Mouse (Mus musculus) intestine, embryonic 14.5 days (tissue): ENCODE measurements around the gene Thumpd2. TPM values are rescaled to one million over a fixed set of nuclear protein-coding genes. Genes with fewer than 3 reads are reported as not detected.

Source experiments
- ATAC-seq: fragments of 200-750 bp; cut with Nextera tagmentation; replicated peaks from 2 replicates; pipeline ENCODE4 v1.8.0; 2017; ENCODE audit warnings: low read depth, moderate number of reproducible peaks, moderate TSS enrichment, moderate library complexity; ENCODE audit not compliant: low FRiP score, low TSS enrichment
- DNase-seq: peaks from one replicate; pipeline ENCODE4 v3.0.0-alpha.2; 2018; ENCODE audit warnings: low spot score
- H3K27ac ChIP-seq: fragments of 300-500 bp; sonication (generic); 2 replicates; pipeline ENCODE4 v1.5.1; 2014; ENCODE audit warnings: low read depth, mild to moderate bottlenecking, control low read depth
- H3K27me3 ChIP-seq: fragments of 300-500 bp; sonication (generic); replicated peaks from 2 replicates; pipeline ENCODE4 v1.6.1; 2014; ENCODE audit warnings: low read length, control low read depth; ENCODE audit not compliant: control insufficient read depth, insufficient read depth
- H3K36me3 ChIP-seq: fragments of 300-500 bp; sonication (generic); 2 replicates; pipeline ENCODE4 v1.6.1; 2014; ENCODE audit warnings: low read length, control low read depth; ENCODE audit not compliant: control insufficient read depth, insufficient read depth
- H3K4me1 ChIP-seq: fragments of 300-500 bp; sonication (generic); replicated peaks from 2 replicates; pipeline ENCODE4 v1.6.1; 2014; ENCODE audit warnings: low read length, control low read depth, mixed read lengths; ENCODE audit not compliant: control insufficient read depth, insufficient read depth
- H3K4me2 ChIP-seq: fragments of 300-500 bp; sonication (generic); 2 replicates; pipeline ENCODE4 v1.6.1; 2014; ENCODE audit warnings: low read length
- H3K4me3 ChIP-seq: fragments of 300-500 bp; sonication (generic); 2 replicates; pipeline ENCODE4 v1.5.1; 2014; ENCODE audit warnings: low read depth, low read length, control low read depth, mixed read lengths
- H3K9ac ChIP-seq: fragments of 300-500 bp; sonication (generic); 2 replicates; pipeline ENCODE4 v1.6.1; 2014; ENCODE audit warnings: mild to moderate bottlenecking, low read length
- H3K9me3 ChIP-seq: fragments of 300-500 bp; sonication (generic); 2 replicates; pipeline ENCODE4 v1.6.1; 2016; ENCODE audit warnings: low read length, control low read depth; ENCODE audit not compliant: control insufficient read depth
- WGBS: fragments of 180-500 bp; shearing (Covaris S2); extraction: QIAGEN DNeasy Blood & Tissue Kit; methylation state at CpG from one replicate; pipeline ENCODE4 v1.1.7; 2014; 5-methylcytosine and 5-hydroxymethylcytosine counted together
- polyA plus RNA-seq: library from polyadenylated mRNA; unstranded; fragments of >200 nt; fragmentation: Nextera tagmentation; extraction: Ambion mirVana; gene quantifications from 2 replicates; pipeline ENCODE4 v1.2.1, GENCODE M21; 2014

Gene Thumpd2
- polyA plus RNA-seq, 1 experiment from 2014 or later = 15.1 TPM

DNA sequence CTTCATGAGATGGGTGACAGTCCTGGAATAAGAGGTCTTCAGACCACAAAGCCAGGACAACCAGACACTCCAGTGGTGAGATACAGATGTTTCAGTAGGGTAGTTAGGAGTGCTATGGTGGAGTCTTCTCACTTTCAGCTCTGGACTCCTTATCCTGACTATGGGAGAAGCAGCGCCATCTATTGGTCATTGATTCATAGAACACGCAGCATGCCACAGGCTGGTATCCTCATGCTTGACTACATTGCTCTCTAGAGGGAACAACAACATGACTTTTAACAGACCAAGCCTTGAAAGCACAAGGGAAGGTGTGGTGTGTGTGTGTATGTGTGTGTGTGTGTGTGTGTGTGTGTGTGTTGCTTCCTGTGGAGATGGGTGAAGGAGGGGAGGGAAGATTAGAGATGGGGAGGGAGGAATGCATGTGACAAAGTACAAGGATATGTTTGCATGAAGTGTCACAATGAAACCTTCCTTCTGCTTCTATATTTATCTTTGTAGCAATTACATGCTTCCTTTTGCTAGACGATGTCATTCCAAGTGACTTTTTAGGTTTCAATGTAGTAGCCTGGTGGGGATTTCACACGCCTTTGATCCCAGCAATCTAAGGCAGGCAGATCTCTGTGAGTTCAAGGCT lies 49.0 kb downstream of the Thumpd2 start:
- WGBS = 31% methylated on average over 4 of the region's 4 CpGs
- Histone ChIP-seq H3K27me3 (no peaks in the 10 kb centered on the region), H3K4me2 (no peak overlapping the region), H3K36me3 (no peaks in the 10 kb centered on the region), H3K4me3 (no peak overlapping the region), H3K9me3 (no peaks in the 10 kb centered on the region), H3K27ac (no peak overlapping the region), H3K9ac (no peak overlapping the region), H3K4me1 (peaks cover 12% of the 10 kb centered on the region; the same call in 1 of the 2 replicates)
- DNase-seq (no peak), ATAC-seq (peak; percentile 61; the same call in 1 of the 2 replicates)

GRCm38 (mm10) chr17:81010844-81011685 lies 53.8 kb downstream of the Thumpd2 start:
- whole genome bisulfite sequencing = 47% methylated on average over 18 of the region's 18 CpGs
- 0 out of 2 replicates have a peak, but pooled peaks have one; percentile 38 for ATAC-seq

DNA sequence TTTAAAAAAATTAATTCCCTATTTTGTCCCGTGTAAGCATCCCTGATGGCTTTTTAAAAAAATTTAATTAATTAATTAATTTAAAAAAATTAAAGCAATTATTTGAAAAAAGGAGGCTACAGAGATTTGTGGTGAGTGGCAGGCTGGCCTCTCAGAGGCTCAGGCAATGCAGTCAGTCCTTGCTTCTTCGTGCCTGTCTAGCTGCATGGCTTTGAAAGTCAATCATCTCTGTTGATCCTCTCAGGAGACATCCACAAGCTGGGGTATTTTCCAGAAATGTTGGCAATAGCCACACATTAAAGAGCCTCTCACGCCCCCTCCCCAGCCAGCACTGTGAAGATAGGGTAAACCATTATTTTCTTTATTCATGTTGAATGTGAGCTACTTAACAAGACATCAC lies 54.7 kb downstream of the Thumpd2 start:
- H3K9ac ChIP-seq = no peak overlapping the region
- no peaks in the 10 kb centered on the region for H3K9me3 ChIP-seq
- DNase-seq (no peak), ATAC-seq (0 out of 2 replicates have a peak, but pooled peaks have one; percentile 29)
- H3K4me1 ChIP-seq = peaks cover 8% of the 10 kb centered on the region; the same call in 1 of the 2 replicates
- no peaks in the 10 kb centered on the region for H3K36me3 ChIP-seq
- no peaks in the 10 kb centered on the region for H3K27me3 ChIP-seq
- H3K4me3 ChIP-seq = no peak overlapping the region
- 59% methylated on average over 3 of the region's 3 CpGs for WGBS
- no peak overlapping the region for H3K4me2 ChIP-seq
- H3K27ac ChIP-seq = no peak overlapping the region

More at GRCm38 (mm10) chr17:81010844-81011685, 53.8 kb downstream of the Thumpd2 start:
- H3K4me3 ChIP-seq = no peak overlapping the region
- H3K27ac ChIP-seq = peak overlapping the region; percentile 35; the same call in 1 of the 2 replicates
- H3K4me1 ChIP-seq = peaks cover 8% of the 10 kb centered on the region; the same call in 1 of the 2 replicates
- no peak for DNase-seq
- no peak overlapping the region for H3K9ac ChIP-seq
- H3K9me3 ChIP-seq = no peaks in the 10 kb centered on the region
- no peaks in the 10 kb centered on the region for H3K27me3 ChIP-seq
- no peaks in the 10 kb centered on the region for H3K36me3 ChIP-seq
- H3K4me2 ChIP-seq = peak overlapping the region; percentile 5; the same call in 1 of the 2 replicates

GRCm38 (mm10) chr17:81009112-81009511 lies 55.8 kb downstream of the Thumpd2 start:
- H3K27ac ChIP-seq = no peak overlapping the region
- H3K36me3 ChIP-seq = no peaks in the 10 kb centered on the region
- DNase-seq = no peak
- H3K4me3 ChIP-seq = no peak overlapping the region
- no peak overlapping the region for H3K9ac ChIP-seq
- H3K27me3 ChIP-seq = no peaks in the 10 kb centered on the region
- H3K4me2 ChIP-seq = no peak overlapping the region
- no peaks in the 10 kb centered on the region for H3K9me3 ChIP-seq
- 76% methylated on average over 10 of the region's 10 CpGs for WGBS
- ATAC-seq = no peak
- peaks cover 11% of the 10 kb centered on the region for H3K4me1 ChIP-seq

DNA sequence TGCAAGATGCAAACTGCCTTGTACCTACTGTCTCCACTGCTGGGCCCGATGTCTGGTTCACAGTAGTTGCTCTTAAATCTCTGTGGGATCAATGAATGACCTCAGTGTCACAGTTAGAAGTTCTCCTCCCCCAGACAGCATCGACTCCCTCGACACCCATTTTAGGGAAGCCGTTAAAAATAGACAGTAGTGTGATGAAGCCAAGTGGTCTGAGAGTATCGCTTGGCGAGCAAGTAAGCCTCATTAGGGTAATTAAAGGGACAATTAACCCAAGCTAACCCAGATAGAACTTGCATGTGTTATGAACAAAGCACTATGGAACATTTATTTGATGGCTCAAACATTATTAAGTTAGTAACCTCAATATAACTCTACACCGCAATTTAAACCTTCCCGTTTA lies 59.6 kb downstream of the Thumpd2 start:
- DNase-seq (no peak), ATAC-seq (no peak)
- Histone ChIP-seq H3K27me3 (no peaks in the 10 kb centered on the region), H3K4me3 (no peak overlapping the region), H3K4me2 (no peak overlapping the region), H3K36me3 (no peaks in the 10 kb centered on the region), H3K9ac (no peak overlapping the region), H3K4me1 (peaks cover 12% of the 10 kb centered on the region), H3K27ac (no peak overlapping the region), H3K9me3 (no peaks in the 10 kb centered on the region)
- WGBS = 72% methylated on average over 8 of the region's 8 CpGs

- DNase-seq (no peak), ATAC-seq (no peak)
- no peak overlapping the region for H3K9ac ChIP-seq
- WGBS = 46% methylated on average over 11 of the region's 11 CpGs
- no peaks in the 10 kb centered on the region for H3K27me3 ChIP-seq
- H3K4me3 ChIP-seq = no peak overlapping the region
- no peaks in the 10 kb centered on the region for H3K36me3 ChIP-seq
- H3K9me3 ChIP-seq = no peaks in the 10 kb centered on the region
- H3K27ac ChIP-seq = no peak overlapping the region
- H3K4me1 ChIP-seq = peaks cover 12% of the 10 kb centered on the region
- H3K4me2 ChIP-seq = no peak overlapping the region
Observed at GRCm38 (mm10) chr17:81004454-81004853, 60.4 kb downstream of the Thumpd2 start.

- no peaks in the 10 kb centered on the region for H3K27me3 ChIP-seq
- WGBS = 45% methylated on average over 5 of the region's 5 CpGs
- no peak overlapping the region for H3K4me3 ChIP-seq
- H3K9ac ChIP-seq = no peak overlapping the region
- H3K9me3 ChIP-seq = no peaks in the 10 kb centered on the region
- DNase-seq (no peak), ATAC-seq (no peak)
- peaks cover 12% of the 10 kb centered on the region for H3K4me1 ChIP-seq
- no peak overlapping the region; the same call in 1 of the 2 replicates for H3K27ac ChIP-seq
- H3K4me2 ChIP-seq = no peak overlapping the region
- no peaks in the 10 kb centered on the region for H3K36me3 ChIP-seq
Observed at GRCm38 (mm10) chr17:81002130-81002529, 62.8 kb downstream of the Thumpd2 start.

DNA sequence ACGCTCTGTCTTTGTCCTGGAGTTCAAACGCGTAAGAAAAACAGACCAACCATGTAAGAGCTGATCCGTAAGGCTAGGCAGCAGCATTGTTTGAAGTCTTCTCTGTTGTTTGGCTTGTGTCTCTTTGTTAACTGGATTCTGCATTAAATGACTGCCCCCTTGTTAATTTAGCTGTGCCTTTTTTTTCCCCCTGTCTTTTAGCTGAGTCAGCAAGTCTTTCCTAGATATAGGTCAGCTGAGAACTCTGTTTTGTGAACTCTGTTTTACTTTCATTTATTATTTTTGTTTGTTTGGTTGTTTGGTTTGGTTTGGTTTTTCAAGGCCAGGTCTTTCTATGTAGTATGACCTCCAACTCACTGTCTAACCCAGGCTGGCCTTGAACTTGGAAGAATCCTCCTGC lies 63.2 kb downstream of the Thumpd2 start:
- DNase-seq (no peak), ATAC-seq (no peak)
- no peak overlapping the region for H3K9ac ChIP-seq
- peaks cover 12% of the 10 kb centered on the region for H3K4me1 ChIP-seq
- H3K4me3 ChIP-seq = no peak overlapping the region
- no peaks in the 10 kb centered on the region for H3K36me3 ChIP-seq
- 90% methylated on average over 4 of the region's 4 CpGs for WGBS
- H3K4me2 ChIP-seq = no peak overlapping the region
- no peak overlapping the region for H3K27ac ChIP-seq
- H3K9me3 ChIP-seq = no peaks in the 10 kb centered on the region
- no peaks in the 10 kb centered on the region for H3K27me3 ChIP-seq
